ENCODE assay signal across 8 mouse cellular contexts in genomic region chr15:81810150-81810549, GRCm38 (mm10). TPM values are rescaled to one million over a fixed set of nuclear protein-coding genes. Genes with fewer than 3 reads are reported as not detected.
DNase-seq lines count a peak whose midpoint lies in the region; ATAC-seq lines count a peak whose summit lies in the region.

No protein-coding gene starts in this region.

- DNase-seq in 3T3-L1 (ENCODE audit: low read depth, low spot score) = peak; percentile 99
- peak; percentile 83 for DNase-seq in adrenal gland, postnatal 25 days
- peak; percentile 81 for DNase-seq in heart, embryonic 10.5 days (ENCODE audit: low spot score)

- WGBS in embryonic facial prominence, embryonic 15.5 days = under 1% methylated on average over 10 of the region's 10 CpGs
- 0% methylated on average over 10 of the region's 10 CpGs for whole genome bisulfite sequencing in heart, embryonic 10.5 days
- under 1% methylated on average over 10 of the region's 10 CpGs for WGBS in kidney, embryonic 14.5 days
- 1% methylated on average over 10 of the region's 10 CpGs for WGBS in limb, embryonic 13.5 days
- 1% methylated on average over 10 of the region's 10 CpGs for WGBS in midbrain, embryonic 16.5 days
- WGBS in stomach, embryonic 15.5 days = 1% methylated on average over 10 of the region's 10 CpGs

- H3K27ac ChIP-seq in embryonic facial prominence, embryonic 15.5 days (replicated peaks) = peak overlapping the region; percentile 97
- peak overlapping the region; percentile 93 for H3K27ac ChIP-seq in heart, embryonic 10.5 days
- peak overlapping the region; percentile 89 for H3K27ac ChIP-seq in kidney, embryonic 14.5 days (ENCODE audit: low read depth, low read length)
- peak overlapping the region; percentile 87 for H3K27ac ChIP-seq in limb, embryonic 13.5 days
- H3K27ac ChIP-seq in midbrain, embryonic 16.5 days (ENCODE audit: low read length) = peak overlapping the region; percentile 83
- H3K27ac ChIP-seq in stomach, embryonic 15.5 days = peak overlapping the region; percentile 96

- H3K9me3 ChIP-seq in embryonic facial prominence, embryonic 15.5 days (replicated peaks) = no peaks in the 10 kb centered on the region
- H3K9me3 ChIP-seq in heart, embryonic 10.5 days = no peaks in the 10 kb centered on the region
- no peaks in the 10 kb centered on the region for H3K9me3 ChIP-seq in kidney, embryonic 14.5 days (ENCODE audit: control insufficient read depth, low read length)
- H3K9me3 ChIP-seq in limb, embryonic 13.5 days = no peaks in the 10 kb centered on the region
- no peaks in the 10 kb centered on the region for H3K9me3 ChIP-seq in midbrain, embryonic 16.5 days (replicated peaks; ENCODE audit: control insufficient read depth, low read length, poor library complexity, severe bottlenecking)
- H3K9me3 ChIP-seq in stomach, embryonic 15.5 days = no peaks in the 10 kb centered on the region

- peak overlapping the region; percentile 79 for H3K4me2 ChIP-seq in embryonic facial prominence, embryonic 15.5 days (replicated peaks)
- peak overlapping the region; percentile 65 for H3K4me2 ChIP-seq in kidney, embryonic 14.5 days (replicated peaks; ENCODE audit: low read depth, low read length)
- H3K4me2 ChIP-seq in limb, embryonic 13.5 days (replicated peaks) = peak overlapping the region; percentile 81
- peak overlapping the region; percentile 82 for H3K4me2 ChIP-seq in midbrain, embryonic 16.5 days (ENCODE audit: low read length)
- H3K4me2 ChIP-seq in stomach, embryonic 15.5 days = peak overlapping the region; percentile 72

- peak; percentile 56 for ATAC-seq in embryonic facial prominence, embryonic 15.5 days (ENCODE audit: insufficient number of reproducible peaks, low FRiP score, low TSS enrichment, low read depth)
- ATAC-seq in kidney, embryonic 14.5 days (ENCODE audit: low FRiP score, low TSS enrichment) = peak; percentile 29
- ATAC-seq in limb, embryonic 13.5 days (ENCODE audit: low FRiP score, low read depth) = no peak
- ATAC-seq in midbrain, embryonic 16.5 days = peak; percentile 7; the same call in 1 of the 2 replicates
- ATAC-seq in stomach, embryonic 15.5 days (ENCODE audit: insufficient read depth, low FRiP score, low read depth) = peak; percentile 36; the same call in 1 of the 2 replicates

- H3K4me3 ChIP-seq in embryonic facial prominence, embryonic 15.5 days (replicated peaks) = peak overlapping the region; percentile 82
- peak overlapping the region; percentile 89 for H3K4me3 ChIP-seq in heart, embryonic 10.5 days
- peak overlapping the region; percentile 60 for H3K4me3 ChIP-seq in kidney, embryonic 14.5 days (ENCODE audit: low read length)
- peak overlapping the region; percentile 79 for H3K4me3 ChIP-seq in limb, embryonic 13.5 days
- peak overlapping the region; percentile 49 for H3K4me3 ChIP-seq in midbrain, embryonic 16.5 days (ENCODE audit: low read depth, low read length)
- peak overlapping the region; percentile 80 for H3K4me3 ChIP-seq in stomach, embryonic 15.5 days (replicated peaks)

- no peaks in the 10 kb centered on the region for H3K27me3 ChIP-seq in embryonic facial prominence, embryonic 15.5 days
- H3K27me3 ChIP-seq in heart, embryonic 10.5 days (ENCODE audit: insufficient read depth, poor library complexity, severe bottlenecking) = no peaks in the 10 kb centered on the region
- H3K27me3 ChIP-seq in kidney, embryonic 14.5 days (ENCODE audit: control insufficient read depth, insufficient read depth, low read length) = no peaks in the 10 kb centered on the region
- no peaks in the 10 kb centered on the region for H3K27me3 ChIP-seq in limb, embryonic 13.5 days
- no peaks in the 10 kb centered on the region for H3K27me3 ChIP-seq in midbrain, embryonic 16.5 days (ENCODE audit: control insufficient read depth, insufficient read depth, low read depth, low read length)
- no peaks in the 10 kb centered on the region for H3K27me3 ChIP-seq in stomach, embryonic 15.5 days (replicated peaks)

- H3K4me1 ChIP-seq in embryonic facial prominence, embryonic 15.5 days = peaks cover 54% of the 10 kb centered on the region
- H3K4me1 ChIP-seq in heart, embryonic 10.5 days = peaks cover 44% of the 10 kb centered on the region
- peaks cover 31% of the 10 kb centered on the region for H3K4me1 ChIP-seq in kidney, embryonic 14.5 days (ENCODE audit: control insufficient read depth, insufficient read depth, low read length)
- peaks cover 40% of the 10 kb centered on the region for H3K4me1 ChIP-seq in limb, embryonic 13.5 days
- H3K4me1 ChIP-seq in midbrain, embryonic 16.5 days (ENCODE audit: control insufficient read depth, insufficient read depth, low read length) = peaks cover 27% of the 10 kb centered on the region
- H3K4me1 ChIP-seq in stomach, embryonic 15.5 days = peaks cover 23% of the 10 kb centered on the region

- peak overlapping the region; percentile 21; the same call in 1 of the 2 replicates for H3K9ac ChIP-seq in embryonic facial prominence, embryonic 15.5 days
- H3K9ac ChIP-seq in kidney, embryonic 14.5 days (ENCODE audit: low read depth, low read length) = peak overlapping the region; percentile 48
- H3K9ac ChIP-seq in limb, embryonic 13.5 days = peak overlapping the region; percentile 53
- peak overlapping the region; percentile 66 for H3K9ac ChIP-seq in midbrain, embryonic 16.5 days (ENCODE audit: low read depth, low read length)
- peak overlapping the region; percentile 27; the same call in 1 of the 2 replicates for H3K9ac ChIP-seq in stomach, embryonic 15.5 days

- peaks cover 4% of the 10 kb centered on the region for H3K36me3 ChIP-seq in embryonic facial prominence, embryonic 15.5 days
- peaks cover 7% of the 10 kb centered on the region for H3K36me3 ChIP-seq in heart, embryonic 10.5 days
- peaks cover 3% of the 10 kb centered on the region for H3K36me3 ChIP-seq in kidney, embryonic 14.5 days (ENCODE audit: control insufficient read depth, insufficient read depth, low read length)
- H3K36me3 ChIP-seq in limb, embryonic 13.5 days = peaks cover 5% of the 10 kb centered on the region
- 0 out of 2 replicates have a peak, but pooled peaks cover under 1% of the 10 kb centered on the region for H3K36me3 ChIP-seq in midbrain, embryonic 16.5 days (ENCODE audit: control insufficient read depth, insufficient read depth, low read length)
- 0 out of 2 replicates have a peak, but pooled peaks cover 1% of the 10 kb centered on the region for H3K36me3 ChIP-seq in stomach, embryonic 15.5 days

RNA-seq across cellular contexts. Expression of gene Tef, which starts 7.9 kb away (rescaled TPM):
- total RNA-seq in adrenal gland, postnatal 25 days (2021) = 111 and 146 TPM in 2 replicates
- polyA plus RNA-seq in embryonic facial prominence, embryonic 15.5 days (2015; fragmentation: Nextera tagmentation; extraction: Ambion mirVana) = 31.1 and 32.3 TPM in 2 replicates
- polyA plus RNA-seq in heart, embryonic 10.5 days (2016; fragmentation: Nextera tagmentation; extraction: Ambion mirVana) = 17.3 and 20.2 TPM in 2 replicates
- 16.1 and 19.2 TPM in 2 replicates for polyA plus RNA-seq in kidney, embryonic 14.5 days (2014; fragmentation: Nextera tagmentation; extraction: Ambion mirVana)
- 25.4 and 26.0 TPM in 2 replicates for polyA plus RNA-seq in limb, embryonic 13.5 days (2015; fragmentation: Nextera tagmentation; extraction: Ambion mirVana)
- 22.7 and 22.8 TPM in 2 replicates for polyA plus RNA-seq in midbrain, embryonic 16.5 days (2015; fragmentation: Nextera tagmentation; extraction: Ambion mirVana)
- polyA plus RNA-seq in stomach, embryonic 15.5 days (2015; fragmentation: Nextera tagmentation; extraction: Ambion mirVana) = 24.1 and 24.6 TPM in 2 replicates

RNA-seq across cellular contexts. Expression of gene Tob2, which starts 48.4 kb away (rescaled TPM):
- total RNA-seq in adrenal gland, postnatal 25 days (2021) = 72.3 and 86.1 TPM in 2 replicates
- 31.4 and 33.8 TPM in 2 replicates for polyA plus RNA-seq in embryonic facial prominence, embryonic 15.5 days (2015; fragmentation: Nextera tagmentation; extraction: Ambion mirVana)
- polyA plus RNA-seq in heart, embryonic 10.5 days (2016; fragmentation: Nextera tagmentation; extraction: Ambion mirVana) = 13.0 and 15.6 TPM in 2 replicates
- polyA plus RNA-seq in kidney, embryonic 14.5 days (2014; fragmentation: Nextera tagmentation; extraction: Ambion mirVana) = 19.4 and 24.1 TPM in 2 replicates
- polyA plus RNA-seq in limb, embryonic 13.5 days (2015; fragmentation: Nextera tagmentation; extraction: Ambion mirVana) = 24.6 and 26.0 TPM in 2 replicates
- 15.6 and 17.1 TPM in 2 replicates for polyA plus RNA-seq in midbrain, embryonic 16.5 days (2015; fragmentation: Nextera tagmentation; extraction: Ambion mirVana)
- 26.6 and 27.9 TPM in 2 replicates for polyA plus RNA-seq in stomach, embryonic 15.5 days (2015; fragmentation: Nextera tagmentation; extraction: Ambion mirVana)
